Mouse (Mus musculus): ENCODE measurements around the gene Zcchc14. TPM values are rescaled to one million over a fixed set of nuclear protein-coding genes. Genes with fewer than 3 reads are reported as not detected.

The Zcchc14 gene
- total and polyA plus RNA-seq, 2 experiments from 2014 or later: 16.9 to 66.5 TPM

GRCm38 (mm10) chr8:121585159-121585825 lies 67.4 kb downstream of the Zcchc14 start:
- Histone ChIP-seq H3K27ac (ENCODE audit: low read depth, low read length) (no peak overlapping the region), H3K27me3 (ENCODE audit: insufficient read depth, low read length) (no peaks in the 10 kb centered on the region), H3K4me3 (ENCODE audit: low read depth, low read length) (peak overlapping the region; percentile 54), H3K9ac (replicated peaks; ENCODE audit: low read length, poor library complexity, severe bottlenecking) (peak overlapping the region; percentile 62), H3K4me2 (ENCODE audit: low read depth, low read length, poor library complexity, severe bottlenecking) (peak overlapping the region; percentile 65), H3K9me3 (ENCODE audit: low read length) (no peaks in the 10 kb centered on the region), H3K36me3 (ENCODE audit: insufficient read depth, low read length) (no peaks in the 10 kb centered on the region), H3K4me1 (ENCODE audit: insufficient read depth, low read length) (peaks cover 3% of the 10 kb centered on the region; the same call in 1 of the 2 replicates)
- ATAC-seq (ENCODE audit: low FRiP score): peak; percentile 94
- TF ChIP-seq CTCF (IDR thresholded peaks at IDR 0.05): no peak; the same call in 1 of the 2 replicates
- WGBS: under 1% methylated on average over 47 of the region's 47 CpGs
- peak; percentile 98 for DNase-seq (ENCODE audit: low spot score)

- WGBS: 41% methylated on average over 11 of the region's 13 CpGs
- H3K9ac ChIP-seq (replicated peaks; ENCODE audit: low read length, poor library complexity, severe bottlenecking): no peak overlapping the region
- DNase-seq (ENCODE audit: low spot score) (no peak), ATAC-seq (ENCODE audit: low FRiP score) (no peak)
- peak overlapping the region; percentile 54 for H3K4me3 ChIP-seq (ENCODE audit: low read depth, low read length)
- no peaks in the 10 kb centered on the region for H3K36me3 ChIP-seq (ENCODE audit: insufficient read depth, low read length)
- peaks cover 3% of the 10 kb centered on the region; the same call in 1 of the 2 replicates for H3K4me1 ChIP-seq (ENCODE audit: insufficient read depth, low read length)
- H3K4me2 ChIP-seq (ENCODE audit: low read depth, low read length, poor library complexity, severe bottlenecking): peak overlapping the region; percentile 65
- no peak overlapping the region for H3K27ac ChIP-seq (ENCODE audit: low read depth, low read length)
- no peaks in the 10 kb centered on the region for H3K9me3 ChIP-seq (ENCODE audit: low read length)
- TF ChIP-seq CTCF (IDR thresholded peaks at IDR 0.05): no peak
- H3K27me3 ChIP-seq (ENCODE audit: insufficient read depth, low read length): no peaks in the 10 kb centered on the region
Measured at GRCm38 (mm10) chr8:121584730-121585129, 68.0 kb downstream of the Zcchc14 start.

- Histone ChIP-seq H3K9me3 (ENCODE audit: low read length) (no peaks in the 10 kb centered on the region), H3K27ac (ENCODE audit: low read depth, low read length) (no peak overlapping the region), H3K4me1 (ENCODE audit: insufficient read depth, low read length) (peaks cover 3% of the 10 kb centered on the region; the same call in 1 of the 2 replicates), H3K9ac (replicated peaks; ENCODE audit: low read length, poor library complexity, severe bottlenecking) (no peak overlapping the region), H3K4me2 (ENCODE audit: low read depth, low read length, poor library complexity, severe bottlenecking) (no peak overlapping the region), H3K36me3 (ENCODE audit: insufficient read depth, low read length) (no peaks in the 10 kb centered on the region), H3K27me3 (ENCODE audit: insufficient read depth, low read length) (no peaks in the 10 kb centered on the region), H3K4me3 (ENCODE audit: low read depth, low read length) (no peak overlapping the region)
- WGBS: 59% methylated on average over 8 of the region's 8 CpGs
- no peak for ATAC-seq (ENCODE audit: low FRiP score)
- no peak for DNase-seq (ENCODE audit: low spot score)
- TF ChIP-seq CTCF (IDR thresholded peaks at IDR 0.05): no peak
Measured at GRCm38 (mm10) chr8:121583653-121584052, 69.0 kb downstream of the Zcchc14 start.

- DNase-seq (ENCODE audit: low spot score): no peak
- no peak for TF ChIP-seq CTCF (IDR thresholded peaks at IDR 0.05)
- Histone ChIP-seq H3K4me2 (ENCODE audit: low read depth, low read length, poor library complexity, severe bottlenecking) (no peak overlapping the region), H3K4me1 (ENCODE audit: insufficient read depth, low read length) (peaks cover 6% of the 10 kb centered on the region; the same call in 1 of the 2 replicates), H3K4me3 (ENCODE audit: low read depth, low read length) (no peak overlapping the region), H3K36me3 (ENCODE audit: insufficient read depth, low read length) (no peaks in the 10 kb centered on the region), H3K27ac (ENCODE audit: low read depth, low read length) (no peak overlapping the region), H3K27me3 (ENCODE audit: insufficient read depth, low read length) (no peaks in the 10 kb centered on the region), H3K9me3 (ENCODE audit: low read length) (no peaks in the 10 kb centered on the region), H3K9ac (replicated peaks; ENCODE audit: low read length, poor library complexity, severe bottlenecking) (no peak overlapping the region)
- 36% methylated on average over 9 of the region's 9 CpGs for WGBS
- ATAC-seq (ENCODE audit: low FRiP score): no peak
Measured at GRCm38 (mm10) chr8:121580465-121580864, 72.2 kb downstream of the Zcchc14 start.

GRCm38 (mm10) chr8:121578676-121579451 lies 73.8 kb downstream of the Zcchc14 start, which contains the start of gene Fbxo31:
Gene Fbxo31 (minus strand): TSS chr8:121578806.
- peaks cover 6% of the 10 kb centered on the region; the same call in 1 of the 2 replicates for H3K4me1 ChIP-seq (ENCODE audit: insufficient read depth, low read length)
- no peak for TF ChIP-seq CTCF (IDR thresholded peaks at IDR 0.05)
- no peaks in the 10 kb centered on the region for H3K36me3 ChIP-seq (ENCODE audit: insufficient read depth, low read length)
- peak within 1 kb of the TSS; percentile 86 for H3K9ac ChIP-seq (replicated peaks; ENCODE audit: low read length, poor library complexity, severe bottlenecking)
- peak within 1 kb of the TSS; percentile 82 for H3K4me2 ChIP-seq (ENCODE audit: low read depth, low read length, poor library complexity, severe bottlenecking)
- 2% methylated on average over 36 of the region's 63 CpGs for WGBS
- DNase-seq (ENCODE audit: low spot score): peak; percentile 94
- no peaks in the 10 kb centered on the region for H3K27me3 ChIP-seq (ENCODE audit: insufficient read depth, low read length)
- peak within 1 kb of the TSS; percentile 73 for H3K27ac ChIP-seq (ENCODE audit: low read depth, low read length)
- ATAC-seq (ENCODE audit: low FRiP score): peak; percentile 93
- H3K4me3 ChIP-seq (ENCODE audit: low read depth, low read length): peak within 1 kb of the TSS; percentile 95
- no peaks in the 10 kb centered on the region for H3K9me3 ChIP-seq (ENCODE audit: low read length)

Data from midbrain, postnatal 0 days (tissue).